Mouse (Mus musculus): ENCODE results near the gene Cyp1b1. TPM values are rescaled to one million over a fixed set of nuclear protein-coding genes. Genes with fewer than 3 reads are reported as not detected.

The Cyp1b1 gene
- polyA plus RNA-seq, 1 experiment from 2014 or later = 9.1 TPM

- Histone ChIP-seq H3K4me3 (replicated peaks) (no peak overlapping the region), H3K4me1 (no peaks in the 10 kb centered on the region), H3K27me3 (replicated peaks) (no peaks in the 10 kb centered on the region), H3K27ac (no peak overlapping the region), H3K9me3 (no peaks in the 10 kb centered on the region), H3K9ac (no peak overlapping the region), H3K4me2 (no peak overlapping the region), H3K36me3 (no peaks in the 10 kb centered on the region)
- ATAC-seq (ENCODE audit: insufficient read depth, low FRiP score, low read depth) = no peak
- 84% methylated on average over 2 of the region's 2 CpGs for WGBS
Observed at GRCm38 (mm10) chr17:79664106-79664417, 50.8 kb downstream of the Cyp1b1 start.

- 17% methylated on average over 3 of the region's 3 CpGs for WGBS
- H3K36me3 ChIP-seq = no peaks in the 10 kb centered on the region
- H3K9ac ChIP-seq = no peak overlapping the region
- no peaks in the 10 kb centered on the region for H3K9me3 ChIP-seq
- no peak for ATAC-seq (ENCODE audit: insufficient read depth, low FRiP score, low read depth)
- no peak overlapping the region for H3K4me2 ChIP-seq
- no peak overlapping the region for H3K4me3 ChIP-seq (replicated peaks)
- no peaks in the 10 kb centered on the region for H3K27me3 ChIP-seq (replicated peaks)
- no peaks in the 10 kb centered on the region for H3K4me1 ChIP-seq
- H3K27ac ChIP-seq = no peak overlapping the region
Observed at GRCm38 (mm10) chr17:79663393-79664105, 51.3 kb downstream of the Cyp1b1 start.

- Histone ChIP-seq H3K27ac (no peak overlapping the region), H3K36me3 (no peaks in the 10 kb centered on the region), H3K9me3 (no peaks in the 10 kb centered on the region), H3K27me3 (replicated peaks) (no peaks in the 10 kb centered on the region), H3K4me3 (replicated peaks) (no peak overlapping the region), H3K4me1 (no peaks in the 10 kb centered on the region), H3K4me2 (no peak overlapping the region), H3K9ac (no peak overlapping the region)
- WGBS = 75% methylated on average over 9 of the region's 9 CpGs
- ATAC-seq (ENCODE audit: insufficient read depth, low FRiP score, low read depth) = no peak
Observed at GRCm38 (mm10) chr17:79661848-79662247, 53.0 kb downstream of the Cyp1b1 start.

DNA sequence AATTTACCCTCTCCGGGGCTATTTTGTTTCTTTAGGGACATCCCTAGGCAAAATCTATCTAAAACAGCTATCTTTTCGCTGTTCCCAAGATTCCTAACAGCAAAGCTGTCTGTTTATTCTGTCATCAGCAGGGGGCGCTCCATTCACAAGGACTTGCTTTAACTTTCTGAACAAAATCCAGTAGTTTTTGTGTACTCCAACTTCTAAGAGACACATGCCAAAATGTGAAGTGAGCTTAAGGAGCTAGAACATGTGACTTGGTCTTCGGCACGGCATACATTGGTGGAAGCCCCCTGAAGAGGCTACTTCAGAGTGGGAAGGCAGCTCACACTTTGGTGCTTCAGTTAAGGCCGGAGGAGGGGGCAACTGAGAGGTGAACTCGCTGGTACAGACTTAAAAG lies 53.5 kb downstream of the Cyp1b1 start:
- H3K27ac ChIP-seq = no peak overlapping the region
- 0 out of 2 replicates have a peak, but pooled peaks have one; percentile 22 for ATAC-seq (ENCODE audit: insufficient read depth, low FRiP score, low read depth)
- H3K9ac ChIP-seq = no peak overlapping the region
- H3K4me1 ChIP-seq = no peaks in the 10 kb centered on the region
- H3K9me3 ChIP-seq = no peaks in the 10 kb centered on the region
- H3K4me3 ChIP-seq (replicated peaks) = no peak overlapping the region
- no peaks in the 10 kb centered on the region for H3K36me3 ChIP-seq
- no peak overlapping the region for H3K4me2 ChIP-seq
- WGBS = 36% methylated on average over 7 of the region's 7 CpGs
- no peaks in the 10 kb centered on the region for H3K27me3 ChIP-seq (replicated peaks)

DNA sequence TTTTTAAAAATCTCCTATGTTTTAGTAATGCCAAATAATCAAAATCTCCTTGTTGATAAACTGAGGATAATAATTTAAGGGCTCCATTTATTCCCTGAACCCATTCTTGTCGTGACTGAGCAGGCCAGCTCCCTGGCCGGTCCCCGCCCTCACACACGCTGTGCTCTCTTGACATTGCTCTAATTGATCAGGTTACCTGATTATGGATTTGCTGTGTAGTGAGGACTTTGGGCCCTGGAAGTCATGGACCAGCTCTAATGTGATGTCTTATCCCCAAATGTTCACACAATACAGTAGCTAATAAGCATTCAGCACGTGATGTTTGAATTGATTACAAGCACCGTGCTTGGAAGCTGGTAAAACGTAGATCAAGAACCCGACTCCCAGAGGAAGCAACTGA lies 56.0 kb downstream of the Cyp1b1 start:
- Histone ChIP-seq H3K9ac (no peak overlapping the region), H3K9me3 (no peaks in the 10 kb centered on the region), H3K4me3 (replicated peaks) (no peak overlapping the region), H3K27ac (no peak overlapping the region), H3K36me3 (no peaks in the 10 kb centered on the region), H3K27me3 (replicated peaks) (no peaks in the 10 kb centered on the region), H3K4me1 (no peaks in the 10 kb centered on the region), H3K4me2 (no peak overlapping the region)
- ATAC-seq (ENCODE audit: insufficient read depth, low FRiP score, low read depth) = no peak
- 72% methylated on average over 8 of the region's 8 CpGs for WGBS

DNA sequence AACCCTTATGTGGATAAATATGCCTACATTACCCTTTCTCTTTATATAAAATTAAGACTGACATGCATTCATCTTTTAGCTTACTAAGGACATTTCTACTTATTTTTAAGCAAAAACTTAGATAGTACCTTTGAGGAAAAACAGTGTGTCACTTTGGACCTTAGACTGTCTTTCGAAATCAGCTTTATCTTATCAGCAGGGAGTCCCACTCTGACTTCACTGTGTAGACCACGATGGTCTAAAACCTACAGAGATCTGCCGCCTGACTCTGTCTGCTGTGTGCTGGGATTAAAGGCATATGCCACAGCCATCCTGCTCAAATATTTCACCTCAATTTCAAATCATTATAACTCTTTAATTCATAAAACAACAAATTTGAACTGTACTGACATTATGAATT lies 56.4 kb downstream of the Cyp1b1 start:
- H3K36me3 ChIP-seq = no peaks in the 10 kb centered on the region
- H3K27ac ChIP-seq = no peak overlapping the region
- H3K9me3 ChIP-seq = no peaks in the 10 kb centered on the region
- H3K9ac ChIP-seq = no peak overlapping the region
- H3K4me1 ChIP-seq = no peaks in the 10 kb centered on the region
- H3K27me3 ChIP-seq (replicated peaks) = no peaks in the 10 kb centered on the region
- no peak overlapping the region for H3K4me2 ChIP-seq
- H3K4me3 ChIP-seq (replicated peaks) = no peak overlapping the region
- ATAC-seq (ENCODE audit: insufficient read depth, low FRiP score, low read depth) = no peak
- WGBS = 56% methylated on average over 3 of the region's 3 CpGs

GRCm38 (mm10) chr17:79657785-79658184 lies 57.1 kb downstream of the Cyp1b1 start:
- Histone ChIP-seq H3K36me3 (no peaks in the 10 kb centered on the region), H3K27ac (no peak overlapping the region), H3K27me3 (replicated peaks) (no peaks in the 10 kb centered on the region), H3K4me1 (no peaks in the 10 kb centered on the region), H3K9ac (no peak overlapping the region), H3K9me3 (no peaks in the 10 kb centered on the region), H3K4me2 (no peak overlapping the region), H3K4me3 (replicated peaks) (no peak overlapping the region)
- 55% methylated on average over 9 of the region's 9 CpGs for WGBS
- ATAC-seq (ENCODE audit: insufficient read depth, low FRiP score, low read depth) = no peak

DNA sequence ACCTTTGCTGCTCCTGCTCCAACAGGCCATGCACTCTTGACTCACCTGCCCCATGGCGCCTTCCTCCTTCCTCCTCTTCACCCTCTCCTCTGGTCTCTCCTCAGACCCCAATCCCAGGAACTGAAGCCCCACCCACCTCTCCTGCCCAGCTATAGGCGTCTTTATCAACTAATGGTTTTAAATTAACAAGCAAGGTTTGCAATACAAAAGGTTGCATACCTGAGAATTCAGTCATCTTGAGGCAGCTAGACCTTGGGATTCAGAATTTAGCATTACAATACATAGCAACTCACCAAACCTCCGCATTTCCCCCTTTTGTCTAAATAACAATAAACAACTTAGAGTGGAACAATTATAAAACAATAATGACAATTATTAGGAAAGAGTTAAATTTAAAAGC lies 60.7 kb downstream of the Cyp1b1 start:
- Histone ChIP-seq H3K4me1 (no peaks in the 10 kb centered on the region), H3K27ac (no peak overlapping the region), H3K4me3 (replicated peaks) (no peak overlapping the region), H3K9ac (no peak overlapping the region), H3K27me3 (replicated peaks) (no peaks in the 10 kb centered on the region), H3K9me3 (no peaks in the 10 kb centered on the region), H3K4me2 (no peak overlapping the region), H3K36me3 (no peaks in the 10 kb centered on the region)
- 73% methylated on average over 3 of the region's 3 CpGs for WGBS
- ATAC-seq (ENCODE audit: insufficient read depth, low FRiP score, low read depth) = no peak

GRCm38 (mm10) chr17:79653171-79653570 lies 61.7 kb downstream of the Cyp1b1 start:
- H3K4me3 ChIP-seq (replicated peaks) = no peak overlapping the region
- no peak overlapping the region for H3K27ac ChIP-seq
- H3K9me3 ChIP-seq = no peaks in the 10 kb centered on the region
- WGBS = 71% methylated on average over 1 of the region's 1 CpGs
- no peaks in the 10 kb centered on the region for H3K4me1 ChIP-seq
- no peak overlapping the region for H3K9ac ChIP-seq
- no peaks in the 10 kb centered on the region for H3K27me3 ChIP-seq (replicated peaks)
- ATAC-seq (ENCODE audit: insufficient read depth, low FRiP score, low read depth) = no peak
- H3K36me3 ChIP-seq = no peaks in the 10 kb centered on the region
- no peak overlapping the region for H3K4me2 ChIP-seq

Other genes starting within 250 kb of the Cyp1b1 start
- gene Rmdn2, start 103.2 kb downstream of the Cyp1b1 start, polyA plus RNA-seq (2015; fragmentation: Nextera tagmentation; extraction: Ambion mirVana) = 8.9 and 10.2 TPM in 2 replicates
- gene Atl2, start 181.1 kb upstream of the Cyp1b1 start, polyA plus RNA-seq (2015; fragmentation: Nextera tagmentation; extraction: Ambion mirVana) = 41.1 and 42.9 TPM in 2 replicates